ENCODE assay signal across 25 mouse cellular contexts in the genomic region with DNA sequence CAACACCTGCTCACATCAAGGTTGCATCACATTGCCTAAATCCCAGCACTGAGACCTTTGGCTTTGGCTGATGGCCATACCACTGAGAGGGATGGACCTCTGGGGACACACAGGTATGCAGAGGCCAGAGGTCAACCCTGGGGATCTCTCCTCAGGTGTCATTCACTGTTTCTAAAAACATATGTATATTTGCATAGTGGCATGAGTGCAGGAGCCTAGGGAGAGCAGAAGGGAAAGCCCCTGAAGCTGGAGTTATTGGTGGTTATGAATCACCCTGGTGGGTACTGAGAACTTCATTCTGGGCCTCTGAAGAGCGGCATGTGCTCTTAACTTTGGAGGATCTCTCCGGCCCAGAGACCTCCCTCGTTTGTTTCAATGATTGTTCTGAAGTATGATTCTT.
DNase-seq lines count a peak whose midpoint lies in the region; ATAC-seq and TF ChIP-seq lines count a peak whose summit lies in the region.
"Had no signal": no experiment of that assay in that cellular context is flagged by ENCODE, and none has a peak within 500 bp of the region (broad histone marks: within the 10 kb centered on the region; RNA-seq: fewer than 3 reads in every experiment).

No protein-coding gene starts in this region.

- DNase-seq in liver, result no peak
- no peak for DNase-seq in testis, postnatal 14 days (ENCODE audit: low spot score)
- DNase-seq in thymus, postnatal 14 days, result no peak
- DNase-seq: adrenal gland, adult 2 months; adrenal gland, postnatal 10 days; adrenal gland, postnatal 25 days; B cell, adult 2 months; cerebellum, adult 11 months; cerebellum, adult 18-20 months; cerebellum, adult 8-10 months; cerebellum, adult 9-11 months; cerebellum, postnatal 14 days; cerebellum, postnatal 36 days; embryo, embryonic 11 days had no signal

- H3K4me3 ChIP-seq in intestine, embryonic 16.5 days (ENCODE audit: low read length), result no peak overlapping the region
- H3K4me3 ChIP-seq in intestine, embryonic 15.5 days (replicated peaks), result no peak overlapping the region
- H3K4me3 ChIP-seq in liver, embryonic 15.5 days (replicated peaks), result no peak overlapping the region
- peak overlapping the region; percentile 42 for H3K4me3 ChIP-seq in testis, adult 2 months (ENCODE audit: control insufficient read depth, low read depth, low read length)
- H3K4me3 ChIP-seq: embryonic facial prominence, embryonic 13.5 days; embryonic facial prominence, embryonic 15.5 days; erythroblast, embryonic 14.5 days; forebrain, embryonic 10.5 days; forebrain, embryonic 12.5 days had no signal

- H3K9me3 ChIP-seq in intestine, embryonic 16.5 days (ENCODE audit: control insufficient read depth, low read length), result no peaks in the 10 kb centered on the region; the same call in 1 of the 2 replicates
- no peaks in the 10 kb centered on the region for H3K9me3 ChIP-seq in intestine, embryonic 15.5 days
- H3K9me3 ChIP-seq in liver, embryonic 15.5 days (replicated peaks), result no peaks in the 10 kb centered on the region
- H3K9me3 ChIP-seq: embryonic facial prominence, embryonic 13.5 days; forebrain, embryonic 10.5 days; forebrain, embryonic 12.5 days had no signal

- ATAC-seq in intestine, embryonic 16.5 days, result peak; percentile 13; the same call in 1 of the 2 replicates
- ATAC-seq in intestine, embryonic 15.5 days, result no peak
- peak; percentile 42; the same call in 1 of the 2 replicates for ATAC-seq in liver, embryonic 15.5 days (ENCODE audit: insufficient read depth)
- ATAC-seq: CD4-positive, CD25-positive, alpha-beta regulatory T cell, adult 4 months; forebrain, embryonic 14.5 days had no signal

- H3K27ac ChIP-seq in intestine, embryonic 16.5 days (ENCODE audit: low read length), result no peak overlapping the region
- no peak overlapping the region for H3K27ac ChIP-seq in intestine, embryonic 15.5 days
- H3K27ac ChIP-seq in liver, embryonic 15.5 days (replicated peaks), result no peak overlapping the region
- no peak overlapping the region for H3K27ac ChIP-seq in testis, adult 2 months (ENCODE audit: control insufficient read depth, insufficient read depth, low read depth, low read length)
- H3K27ac ChIP-seq: embryonic facial prominence, embryonic 13.5 days; embryonic facial prominence, embryonic 15.5 days; forebrain, embryonic 10.5 days had no signal

- H3K9ac ChIP-seq in intestine, embryonic 16.5 days (ENCODE audit: low read depth, low read length), result no peak overlapping the region
- no peak overlapping the region for H3K9ac ChIP-seq in intestine, embryonic 15.5 days
- no peak overlapping the region for H3K9ac ChIP-seq in liver, embryonic 15.5 days
- H3K9ac ChIP-seq: embryonic facial prominence, embryonic 13.5 days; embryonic facial prominence, embryonic 15.5 days; forebrain, embryonic 12.5 days had no signal

- peaks cover 21% of the 10 kb centered on the region for H3K4me1 ChIP-seq in intestine, embryonic 16.5 days (ENCODE audit: control insufficient read depth, insufficient read depth, low read length)
- H3K4me1 ChIP-seq in intestine, embryonic 15.5 days (replicated peaks), result 0 out of 2 replicates have a peak, but pooled peaks cover 11% of the 10 kb centered on the region
- H3K4me1 ChIP-seq in liver, embryonic 15.5 days (replicated peaks), result peaks cover 5% of the 10 kb centered on the region
- peaks cover 4% of the 10 kb centered on the region for H3K4me1 ChIP-seq in testis, adult 2 months (ENCODE audit: control insufficient read depth, insufficient read depth, low read length)

- 93% methylated on average over 3 of the region's 3 CpGs for WGBS in intestine, embryonic 16.5 days
- whole genome bisulfite sequencing in intestine, embryonic 15.5 days, result 87% methylated on average over 3 of the region's 3 CpGs
- WGBS in liver, embryonic 15.5 days (ENCODE audit: insufficient replicate concordance), result 75% methylated on average over 3 of the region's 3 CpGs

- TF ChIP-seq CTCF in testis, adult 2 months (IDR thresholded peaks at IDR 0.05; ENCODE audit: control insufficient read depth, insufficient read depth, insufficient replicate concordance, low read depth, low read length), result no peak

- H3K4me2 ChIP-seq in intestine, embryonic 16.5 days (ENCODE audit: low read depth, low read length), result no peak overlapping the region
- H3K4me2 ChIP-seq in intestine, embryonic 15.5 days (replicated peaks), result no peak overlapping the region
- no peak overlapping the region for H3K4me2 ChIP-seq in liver, embryonic 15.5 days
- H3K4me2 ChIP-seq: embryonic facial prominence, embryonic 13.5 days; embryonic facial prominence, embryonic 15.5 days; forebrain, embryonic 12.5 days had no signal

- no peaks in the 10 kb centered on the region; the same call in 1 of the 2 replicates for H3K36me3 ChIP-seq in intestine, embryonic 16.5 days (ENCODE audit: control insufficient read depth, insufficient read depth, low read length)
- no peaks in the 10 kb centered on the region; the same call in 1 of the 2 replicates for H3K36me3 ChIP-seq in intestine, embryonic 15.5 days
- H3K36me3 ChIP-seq in liver, embryonic 15.5 days (replicated peaks), result no peaks in the 10 kb centered on the region
- H3K36me3 ChIP-seq in testis, adult 2 months (ENCODE audit: control insufficient read depth, insufficient read depth, low read length), result no peaks in the 10 kb centered on the region
- H3K36me3 ChIP-seq: embryonic facial prominence, embryonic 13.5 days; embryonic facial prominence, embryonic 15.5 days; forebrain, embryonic 10.5 days; forebrain, embryonic 12.5 days had no signal

- H3K27me3 ChIP-seq in intestine, embryonic 16.5 days (replicated peaks; ENCODE audit: control insufficient read depth, insufficient read depth, low read length), result no peaks in the 10 kb centered on the region
- no peaks in the 10 kb centered on the region for H3K27me3 ChIP-seq in intestine, embryonic 15.5 days (replicated peaks)
- peaks cover 14% of the 10 kb centered on the region; the same call in 1 of the 2 replicates for H3K27me3 ChIP-seq in liver, embryonic 15.5 days
- H3K27me3 ChIP-seq in testis, adult 2 months (ENCODE audit: control insufficient read depth, insufficient read depth, low read length), result no peaks in the 10 kb centered on the region
- H3K27me3 ChIP-seq: embryonic facial prominence, embryonic 13.5 days; embryonic facial prominence, embryonic 15.5 days had no signal

- no peak for TF ChIP-seq POLR2A in testis, adult 2 months (IDR thresholded peaks at IDR 0.05; ENCODE audit: control insufficient read depth, low read depth, low read length)
